Mouse (Mus musculus): Measurements from ENCODE around the gene Tm2d1.

Tm2d1 gene

GRCm38 (mm10) chr4:98382716-98383424 lies at the start of gene Tm2d1:
TSS of gene Tm2d1 (minus strand) at chr4:98383306.
- peak; percentile 79 for DNase-seq (ENCODE audit: low read depth, low spot score)

- DNase-seq (ENCODE audit: low read depth, low spot score): no peak
These were observed 45.3 kb upstream of the Tm2d1 start for GRCm38 (mm10) chr4:98428371-98428770.

GRCm38 (mm10) chr4:98415150-98415549 lies 32.0 kb upstream of the Tm2d1 start:
- DNase-seq (ENCODE audit: low read depth, low spot score): peak; percentile 61

GRCm38 (mm10) chr4:98408455-98408854 lies 25.3 kb upstream of the Tm2d1 start:
- DNase-seq (ENCODE audit: low read depth, low spot score): no peak

- DNase-seq (ENCODE audit: low read depth, low spot score): no peak
These were observed 21.3 kb upstream of the Tm2d1 start for GRCm38 (mm10) chr4:98404412-98404811.

GRCm38 (mm10) chr4:98403492-98403891 lies 20.4 kb upstream of the Tm2d1 start:
- DNase-seq (ENCODE audit: low read depth, low spot score): no peak

- no peak for DNase-seq (ENCODE audit: low read depth, low spot score)
These were observed 18.5 kb upstream of the Tm2d1 start for GRCm38 (mm10) chr4:98401584-98401962.

GRCm38 (mm10) chr4:98400926-98401583 lies 17.9 kb upstream of the Tm2d1 start:
- peak; percentile 44 for DNase-seq (ENCODE audit: low read depth, low spot score)

- DNase-seq (ENCODE audit: low read depth, low spot score): peak; percentile 97
These were observed 12.8 kb upstream of the Tm2d1 start, which contains the start of gene Patj for GRCm38 (mm10) chr4:98395690-98396437. TSS of gene Patj (plus strand) at chr4:98395785.

GRCm38 (mm10) chr4:98395346-98395689 lies 12.2 kb upstream of the Tm2d1 start:
- peak; percentile 22 for DNase-seq (ENCODE audit: low read depth, low spot score)

- DNase-seq (ENCODE audit: low read depth, low spot score): no peak
These were observed 1.9 kb upstream of the Tm2d1 start for GRCm38 (mm10) chr4:98385036-98385435.

- no peak for DNase-seq (ENCODE audit: low read depth, low spot score)
These were observed 6.2 kb downstream of the Tm2d1 start for GRCm38 (mm10) chr4:98376943-98377342.

- DNase-seq (ENCODE audit: low read depth, low spot score): peak; percentile 10
These were observed 7.7 kb downstream of the Tm2d1 start for GRCm38 (mm10) chr4:98375401-98375800.

- no peak for DNase-seq (ENCODE audit: low read depth, low spot score)
These were observed 24.9 kb downstream of the Tm2d1 start for GRCm38 (mm10) chr4:98358034-98358809.

- no peak for DNase-seq (ENCODE audit: low read depth, low spot score)
These were observed 34.5 kb downstream of the Tm2d1 start for GRCm38 (mm10) chr4:98348580-98348979.

- no peak for DNase-seq (ENCODE audit: low read depth, low spot score)
These were observed 37.3 kb downstream of the Tm2d1 start for GRCm38 (mm10) chr4:98345783-98346182.

- no peak for DNase-seq (ENCODE audit: low read depth, low spot score)
These were observed 43.0 kb downstream of the Tm2d1 start for GRCm38 (mm10) chr4:98339992-98340564.

- DNase-seq (ENCODE audit: low read depth, low spot score): no peak
These were observed 44.2 kb downstream of the Tm2d1 start for GRCm38 (mm10) chr4:98338636-98339630.

- no peak for DNase-seq (ENCODE audit: low read depth, low spot score)
These were observed 45.9 kb downstream of the Tm2d1 start for GRCm38 (mm10) chr4:98337197-98337596.

GRCm38 (mm10) chr4:98335726-98336125 lies 47.4 kb downstream of the Tm2d1 start:
- DNase-seq (ENCODE audit: low read depth, low spot score): no peak
